Mouse (Mus musculus): ENCODE data around the gene Gm29776. TPM values are rescaled to one million over a fixed set of nuclear protein-coding genes. Genes with fewer than 3 reads are reported as not detected.

Gene Gm29776
- 0.20 TPM in 1 of 2 replicates, not detected in the other for polyA plus RNA-seq (2014; fragmentation: Nextera tagmentation; extraction: Ambion mirVana)

GRCm38 (mm10) chr14:54698733-54699132 lies at the start of gene Gm29776:
Gene Gm29776, minus strand, starts transcription at chr14:54698833.
- no peaks in the 10 kb centered on the region for H3K9me3 ChIP-seq (ENCODE audit: control insufficient read depth, low read length)
- WGBS, result 79% methylated on average over 4 of the region's 4 CpGs
- no peak within 1 kb of the TSS for H3K4me3 ChIP-seq (ENCODE audit: low read depth, low read length)
- H3K36me3 ChIP-seq (ENCODE audit: control insufficient read depth, insufficient read depth, low read length), result no peaks in the 10 kb centered on the region
- H3K9ac ChIP-seq (replicated peaks; ENCODE audit: low read depth, low read length), result no peak within 1 kb of the TSS
- H3K27ac ChIP-seq (ENCODE audit: low read depth, low read length), result no peak within 1 kb of the TSS
- no peak within 1 kb of the TSS for H3K4me2 ChIP-seq (ENCODE audit: low read depth, low read length)
- H3K4me1 ChIP-seq (ENCODE audit: control insufficient read depth, insufficient read depth, low read length), result no peaks in the 10 kb centered on the region
- ATAC-seq (ENCODE audit: low read depth), result no peak
- no peaks in the 10 kb centered on the region for H3K27me3 ChIP-seq (ENCODE audit: control insufficient read depth, insufficient read depth, low read length)

DNA sequence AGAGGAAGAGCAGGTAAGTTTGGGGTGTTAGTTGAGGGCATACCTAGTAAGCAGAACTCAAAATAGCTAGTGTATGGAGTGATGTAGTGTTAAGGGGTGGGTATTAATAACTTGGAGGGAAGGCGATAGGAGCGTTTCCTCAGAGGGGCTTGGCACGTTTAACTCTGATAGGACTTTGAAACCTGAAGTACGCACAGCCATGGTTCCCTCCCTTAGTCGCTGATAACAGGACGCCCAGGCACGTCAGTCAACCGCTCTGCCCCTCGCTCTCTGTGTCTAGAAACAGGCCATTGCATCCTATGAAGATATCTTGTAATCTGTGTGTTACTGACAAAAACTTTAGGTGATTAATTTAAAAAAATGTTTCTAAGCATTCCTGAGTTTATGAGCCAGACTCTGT lies 47.4 kb upstream of the Gm29776 start:
- H3K4me1 ChIP-seq (ENCODE audit: control insufficient read depth, insufficient read depth, low read length), result no peaks in the 10 kb centered on the region
- no peak overlapping the region for H3K4me3 ChIP-seq (ENCODE audit: low read depth, low read length)
- no peak overlapping the region for H3K4me2 ChIP-seq (ENCODE audit: low read depth, low read length)
- no peak for ATAC-seq (ENCODE audit: low read depth)
- WGBS, result 96% methylated on average over 9 of the region's 9 CpGs
- H3K36me3 ChIP-seq (ENCODE audit: control insufficient read depth, insufficient read depth, low read length), result no peaks in the 10 kb centered on the region
- no peaks in the 10 kb centered on the region for H3K9me3 ChIP-seq (ENCODE audit: control insufficient read depth, low read length)
- no peaks in the 10 kb centered on the region for H3K27me3 ChIP-seq (ENCODE audit: control insufficient read depth, insufficient read depth, low read length)
- H3K27ac ChIP-seq (ENCODE audit: low read depth, low read length), result no peak overlapping the region
- no peak overlapping the region for H3K9ac ChIP-seq (replicated peaks; ENCODE audit: low read depth, low read length)

- no peak for ATAC-seq (ENCODE audit: low read depth)
Measured at GRCm38 (mm10) chr14:54744473-54744872, 45.8 kb upstream of the Gm29776 start.

GRCm38 (mm10) chr14:54742375-54742774 lies 43.7 kb upstream of the Gm29776 start:
- no peaks in the 10 kb centered on the region for H3K4me1 ChIP-seq (ENCODE audit: control insufficient read depth, insufficient read depth, low read length)
- no peak overlapping the region for H3K4me3 ChIP-seq (ENCODE audit: low read depth, low read length)
- no peaks in the 10 kb centered on the region for H3K27me3 ChIP-seq (ENCODE audit: control insufficient read depth, insufficient read depth, low read length)
- H3K9me3 ChIP-seq (ENCODE audit: control insufficient read depth, low read length), result no peaks in the 10 kb centered on the region
- H3K36me3 ChIP-seq (ENCODE audit: control insufficient read depth, insufficient read depth, low read length), result no peaks in the 10 kb centered on the region
- no peak overlapping the region for H3K9ac ChIP-seq (replicated peaks; ENCODE audit: low read depth, low read length)
- WGBS, result 88% methylated on average over 2 of the region's 2 CpGs
- no peak for ATAC-seq (ENCODE audit: low read depth)
- H3K4me2 ChIP-seq (ENCODE audit: low read depth, low read length), result no peak overlapping the region
- H3K27ac ChIP-seq (ENCODE audit: low read depth, low read length), result no peak overlapping the region

More at GRCm38 (mm10) chr14:54744473-54744872, 45.8 kb upstream of the Gm29776 start:
- Histone ChIP-seq H3K4me2 (ENCODE audit: low read depth, low read length) (no peak overlapping the region), H3K4me1 (ENCODE audit: control insufficient read depth, insufficient read depth, low read length) (no peaks in the 10 kb centered on the region), H3K27ac (ENCODE audit: low read depth, low read length) (no peak overlapping the region), H3K36me3 (ENCODE audit: control insufficient read depth, insufficient read depth, low read length) (no peaks in the 10 kb centered on the region), H3K9me3 (ENCODE audit: control insufficient read depth, low read length) (no peaks in the 10 kb centered on the region), H3K27me3 (ENCODE audit: control insufficient read depth, insufficient read depth, low read length) (no peaks in the 10 kb centered on the region), H3K9ac (replicated peaks; ENCODE audit: low read depth, low read length) (no peak overlapping the region), H3K4me3 (ENCODE audit: low read depth, low read length) (no peak overlapping the region)
- 80% methylated on average over 8 of the region's 8 CpGs for WGBS

GRCm38 (mm10) chr14:54741721-54742120 lies 43.1 kb upstream of the Gm29776 start:
- H3K27ac ChIP-seq (ENCODE audit: low read depth, low read length), result no peak overlapping the region
- H3K36me3 ChIP-seq (ENCODE audit: control insufficient read depth, insufficient read depth, low read length), result no peaks in the 10 kb centered on the region
- 91% methylated on average over 6 of the region's 6 CpGs for WGBS
- no peaks in the 10 kb centered on the region for H3K9me3 ChIP-seq (ENCODE audit: control insufficient read depth, low read length)
- no peak for ATAC-seq (ENCODE audit: low read depth)
- no peak overlapping the region for H3K9ac ChIP-seq (replicated peaks; ENCODE audit: low read depth, low read length)
- no peaks in the 10 kb centered on the region for H3K4me1 ChIP-seq (ENCODE audit: control insufficient read depth, insufficient read depth, low read length)
- no peak overlapping the region for H3K4me2 ChIP-seq (ENCODE audit: low read depth, low read length)
- H3K4me3 ChIP-seq (ENCODE audit: low read depth, low read length), result no peak overlapping the region
- no peaks in the 10 kb centered on the region for H3K27me3 ChIP-seq (ENCODE audit: control insufficient read depth, insufficient read depth, low read length)

DNA sequence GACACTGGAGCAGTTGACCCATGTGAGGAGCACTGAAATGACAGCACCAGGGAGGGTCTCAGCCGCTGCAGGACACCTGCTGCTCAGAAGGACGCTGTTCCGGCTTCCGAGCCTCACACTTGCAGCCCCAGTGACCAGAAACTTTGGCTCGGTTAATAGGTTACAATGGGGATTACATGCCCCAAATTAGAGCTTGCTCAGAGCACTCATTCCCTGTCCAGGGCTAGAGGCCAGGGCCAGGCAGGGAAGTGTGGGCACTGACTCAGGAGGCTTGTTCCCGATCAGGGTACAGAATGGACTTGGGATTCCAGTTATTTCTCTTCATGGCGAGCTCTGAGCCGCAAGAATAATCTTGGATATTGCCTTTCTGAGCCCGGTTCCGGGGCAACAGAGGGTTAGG lies 39.0 kb upstream of the Gm29776 start:
- no peak overlapping the region for H3K4me3 ChIP-seq (ENCODE audit: low read depth, low read length)
- no peaks in the 10 kb centered on the region for H3K9me3 ChIP-seq (ENCODE audit: control insufficient read depth, low read length)
- H3K27me3 ChIP-seq (ENCODE audit: control insufficient read depth, insufficient read depth, low read length), result no peaks in the 10 kb centered on the region
- no peak overlapping the region for H3K27ac ChIP-seq (ENCODE audit: low read depth, low read length)
- H3K4me2 ChIP-seq (ENCODE audit: low read depth, low read length), result no peak overlapping the region
- H3K9ac ChIP-seq (replicated peaks; ENCODE audit: low read depth, low read length), result no peak overlapping the region
- ATAC-seq (ENCODE audit: low read depth), result no peak
- no peaks in the 10 kb centered on the region for H3K36me3 ChIP-seq (ENCODE audit: control insufficient read depth, insufficient read depth, low read length)
- H3K4me1 ChIP-seq (ENCODE audit: control insufficient read depth, insufficient read depth, low read length), result no peaks in the 10 kb centered on the region
- 71% methylated on average over 10 of the region's 10 CpGs for WGBS

- Histone ChIP-seq H3K4me3 (ENCODE audit: low read depth, low read length) (no peak overlapping the region), H3K9me3 (ENCODE audit: control insufficient read depth, low read length) (no peaks in the 10 kb centered on the region), H3K9ac (replicated peaks; ENCODE audit: low read depth, low read length) (no peak overlapping the region), H3K4me2 (ENCODE audit: low read depth, low read length) (no peak overlapping the region), H3K36me3 (ENCODE audit: control insufficient read depth, insufficient read depth, low read length) (no peaks in the 10 kb centered on the region), H3K27ac (ENCODE audit: low read depth, low read length) (no peak overlapping the region), H3K27me3 (ENCODE audit: control insufficient read depth, insufficient read depth, low read length) (no peaks in the 10 kb centered on the region), H3K4me1 (ENCODE audit: control insufficient read depth, insufficient read depth, low read length) (no peaks in the 10 kb centered on the region)
- ATAC-seq (ENCODE audit: low read depth), result peak; percentile 44; the same call in 1 of the 2 replicates
- WGBS, result 74% methylated on average over 14 of the region's 14 CpGs
Measured at GRCm38 (mm10) chr14:54736555-54737552, 38.2 kb upstream of the Gm29776 start.

- Histone ChIP-seq H3K27ac (ENCODE audit: low read depth, low read length) (no peak overlapping the region), H3K9ac (replicated peaks; ENCODE audit: low read depth, low read length) (no peak overlapping the region), H3K36me3 (ENCODE audit: control insufficient read depth, insufficient read depth, low read length) (no peaks in the 10 kb centered on the region), H3K4me1 (ENCODE audit: control insufficient read depth, insufficient read depth, low read length) (no peaks in the 10 kb centered on the region), H3K27me3 (ENCODE audit: control insufficient read depth, insufficient read depth, low read length) (no peaks in the 10 kb centered on the region), H3K4me2 (ENCODE audit: low read depth, low read length) (no peak overlapping the region), H3K4me3 (ENCODE audit: low read depth, low read length) (no peak overlapping the region), H3K9me3 (ENCODE audit: control insufficient read depth, low read length) (no peaks in the 10 kb centered on the region)
- no peak for ATAC-seq (ENCODE audit: low read depth)
- 83% methylated on average over 4 of the region's 4 CpGs for WGBS
Measured at GRCm38 (mm10) chr14:54735221-54735620, 36.6 kb upstream of the Gm29776 start.

DNA sequence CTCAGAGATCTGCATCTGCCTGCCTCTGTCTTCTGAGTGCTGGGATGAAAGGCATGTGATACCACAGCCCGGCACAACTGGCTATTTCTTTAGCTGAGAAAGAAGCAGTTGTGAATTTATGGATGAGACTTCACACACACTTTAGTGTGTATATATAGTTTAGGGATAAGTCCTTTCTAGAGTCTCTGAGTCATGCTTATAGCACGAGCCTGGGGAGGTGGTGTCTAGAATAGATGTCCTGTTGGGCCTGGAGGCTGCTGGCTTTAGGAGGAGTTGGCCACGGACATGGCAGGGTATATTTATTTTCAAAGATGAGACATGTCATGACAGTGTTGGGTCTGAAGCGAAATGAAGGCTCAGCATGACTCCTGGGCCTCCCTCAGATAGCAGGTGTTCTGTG lies 35.4 kb upstream of the Gm29776 start:
- Histone ChIP-seq H3K9ac (replicated peaks; ENCODE audit: low read depth, low read length) (no peak overlapping the region), H3K27me3 (ENCODE audit: control insufficient read depth, insufficient read depth, low read length) (no peaks in the 10 kb centered on the region), H3K27ac (ENCODE audit: low read depth, low read length) (no peak overlapping the region), H3K4me3 (ENCODE audit: low read depth, low read length) (no peak overlapping the region), H3K9me3 (ENCODE audit: control insufficient read depth, low read length) (no peaks in the 10 kb centered on the region), H3K4me1 (ENCODE audit: control insufficient read depth, insufficient read depth, low read length) (no peaks in the 10 kb centered on the region), H3K4me2 (ENCODE audit: low read depth, low read length) (no peak overlapping the region), H3K36me3 (ENCODE audit: control insufficient read depth, insufficient read depth, low read length) (no peaks in the 10 kb centered on the region)
- ATAC-seq (ENCODE audit: low read depth), result no peak
- WGBS, result 78% methylated on average over 4 of the region's 4 CpGs
